Mouse (Mus musculus) forebrain, embryonic 14.5 days (tissue): ENCODE measurements at regions not wholly inside any gene's neighbourhood (a gene's known extent, or its start where the extent isn't known, plus 50 kb on each side); places are given as distances from the start of the nearest gene placed in this dataset.

Experiments used
- ATAC-seq: fragments of 200-750 bp; cut with Nextera tagmentation; 2 replicates; pipeline ENCODE4 v1.8.0; 2017; ENCODE audit warnings: mild to moderate bottlenecking, moderate library complexity
- DNase-seq: peaks from one replicate; pipeline ENCODE4 v3.0.0-alpha.2; 2015; ENCODE audit warnings: low spot score
- H3K27ac ChIP-seq: fragments of 300-500 bp; sonication (generic); 2 replicates; pipeline ENCODE4 v1.5.1; 2014; ENCODE audit warnings: low read depth, mild to moderate bottlenecking, control low read depth, low read length, moderate library complexity
- H3K27me3 ChIP-seq: fragments of 300-500 bp; sonication (generic); replicated peaks from 2 replicates; pipeline ENCODE4 v1.6.1; 2014; ENCODE audit warnings: low read length, control low read depth, mixed read lengths; ENCODE audit not compliant: control insufficient read depth, insufficient read depth
- H3K36me3 ChIP-seq: fragments of 300-500 bp; sonication (generic); 2 replicates; pipeline ENCODE4 v1.6.1; 2014; ENCODE audit warnings: low read length, control low read depth; ENCODE audit not compliant: control insufficient read depth, insufficient read depth
- H3K4me1 ChIP-seq: fragments of 300-500 bp; sonication (generic); 2 replicates; pipeline ENCODE4 v1.6.1; 2014; ENCODE audit warnings: antibody characterized with exemption, low read length, control low read depth; ENCODE audit not compliant: control insufficient read depth, insufficient read depth
- H3K4me2 ChIP-seq: fragments of 300-500 bp; sonication (generic); 2 replicates; pipeline ENCODE4 v1.6.1; 2014; ENCODE audit warnings: mild to moderate bottlenecking, control low read depth, low read length
- H3K4me3 ChIP-seq: fragments of 300-500 bp; sonication (generic); 2 replicates; pipeline ENCODE4 v1.5.1; 2014; ENCODE audit warnings: low read depth, low read length, control low read depth
- H3K9ac ChIP-seq: fragments of 300-500 bp; sonication (generic); 2 replicates; pipeline ENCODE4 v1.6.1; 2014; ENCODE audit warnings: mild to moderate bottlenecking, low read length, control low read depth, moderate library complexity
- H3K9me3 ChIP-seq: fragments of 300-500 bp; sonication (generic); replicated peaks from 2 replicates; pipeline ENCODE4 v1.6.1; 2016; ENCODE audit warnings: low read length, control low read depth, mixed read lengths; ENCODE audit not compliant: control insufficient read depth
- WGBS: fragments of 180-500 bp; shearing (Covaris S2); extraction: QIAGEN DNeasy Blood & Tissue Kit; methylation state at CpG from one replicate; pipeline ENCODE4 v1.1.7; 2014; 5-methylcytosine and 5-hydroxymethylcytosine counted together

GRCm38 (mm10) chr1:149463930-149464329, 497.2 kb downstream of the Pla2g4a start:
- H3K27me3 ChIP-seq, result no peaks in the 10 kb centered on the region
- no peaks in the 10 kb centered on the region for H3K36me3 ChIP-seq
- DNase-seq (peak; percentile 31), ATAC-seq (no peak)
- H3K9me3 ChIP-seq, result no peaks in the 10 kb centered on the region
- no peaks in the 10 kb centered on the region for H3K4me1 ChIP-seq
- H3K27ac ChIP-seq, result no peak overlapping the region
- no peak overlapping the region for H3K4me3 ChIP-seq
- H3K4me2 ChIP-seq, result no peak overlapping the region
- H3K9ac ChIP-seq, result no peak overlapping the region

GRCm38 (mm10) chr1:149449801-149450493, 511.1 kb downstream of the Pla2g4a start:
- Histone ChIP-seq H3K36me3 (no peaks in the 10 kb centered on the region), H3K9ac (no peak overlapping the region), H3K4me1 (no peaks in the 10 kb centered on the region), H3K9me3 (no peaks in the 10 kb centered on the region), H3K27ac (peak overlapping the region; percentile 36; the same call in 1 of the 2 replicates), H3K4me3 (no peak overlapping the region), H3K27me3 (no peaks in the 10 kb centered on the region), H3K4me2 (no peak overlapping the region)
- peak; percentile 42; the same call in 1 of the 2 replicates for ATAC-seq
- WGBS, result 86% methylated on average over 2 of the region's 2 CpGs
- DNase-seq, result peak; percentile 42

- Histone ChIP-seq H3K27me3 (no peaks in the 10 kb centered on the region), H3K27ac (no peak overlapping the region), H3K9me3 (no peaks in the 10 kb centered on the region), H3K9ac (no peak overlapping the region), H3K4me3 (no peak overlapping the region), H3K4me2 (no peak overlapping the region), H3K4me1 (no peaks in the 10 kb centered on the region), H3K36me3 (no peaks in the 10 kb centered on the region)
- peak; percentile 19 for DNase-seq
- ATAC-seq, result 0 out of 2 replicates have a peak, but pooled peaks have one; percentile 42
- 76% methylated on average over 5 of the region's 5 CpGs for WGBS
These were observed 512.6 kb downstream of the Pla2g4a start for GRCm38 (mm10) chr1:149448516-149448915.

GRCm38 (mm10) chr1:149411009-149411408, 550.1 kb downstream of the Pla2g4a start:
- Histone ChIP-seq H3K9me3 (no peaks in the 10 kb centered on the region), H3K4me3 (no peak overlapping the region), H3K4me1 (no peaks in the 10 kb centered on the region), H3K4me2 (no peak overlapping the region), H3K36me3 (no peaks in the 10 kb centered on the region), H3K27ac (no peak overlapping the region), H3K27me3 (no peaks in the 10 kb centered on the region), H3K9ac (no peak overlapping the region)
- DNase-seq (no peak), ATAC-seq (no peak)
- 64% methylated on average over 1 of the region's 1 CpGs for WGBS

GRCm38 (mm10) chr1:149405367-149405766, 555.7 kb downstream of the Pla2g4a start:
- DNase-seq (peak; percentile 67), ATAC-seq (peak; percentile 84)
- H3K9ac ChIP-seq, result no peak overlapping the region
- H3K4me3 ChIP-seq, result no peak overlapping the region
- no peaks in the 10 kb centered on the region for H3K9me3 ChIP-seq
- no peaks in the 10 kb centered on the region for H3K27me3 ChIP-seq
- 23% methylated on average over 1 of the region's 1 CpGs for WGBS
- no peaks in the 10 kb centered on the region for H3K36me3 ChIP-seq
- no peaks in the 10 kb centered on the region for H3K4me1 ChIP-seq
- no peak overlapping the region for H3K4me2 ChIP-seq
- no peak overlapping the region for H3K27ac ChIP-seq

- no peak for ATAC-seq
- no peak overlapping the region for H3K4me3 ChIP-seq
These were observed 572.4 kb downstream of the Pla2g4a start for GRCm38 (mm10) chr1:149388706-149389105.

GRCm38 (mm10) chr1:149351338-149351907, 609.7 kb downstream of the Pla2g4a start:
- Histone ChIP-seq H3K9ac (no peak overlapping the region), H3K27me3 (no peaks in the 10 kb centered on the region), H3K4me1 (no peaks in the 10 kb centered on the region), H3K27ac (no peak overlapping the region), H3K36me3 (no peaks in the 10 kb centered on the region), H3K9me3 (no peaks in the 10 kb centered on the region), H3K4me2 (no peak overlapping the region), H3K4me3 (no peak overlapping the region)
- no peak for ATAC-seq
- DNase-seq, result no peak

More at GRCm38 (mm10) chr1:149388706-149389105, 572.4 kb downstream of the Pla2g4a start:
- no peaks in the 10 kb centered on the region for H3K27me3 ChIP-seq
- no peak overlapping the region for H3K9ac ChIP-seq
- no peak overlapping the region for H3K27ac ChIP-seq
- no peak for DNase-seq
- H3K4me2 ChIP-seq, result no peak overlapping the region
- H3K9me3 ChIP-seq, result no peaks in the 10 kb centered on the region
- no peaks in the 10 kb centered on the region for H3K4me1 ChIP-seq
- 83% methylated on average over 3 of the region's 3 CpGs for whole genome bisulfite sequencing
- H3K36me3 ChIP-seq, result no peaks in the 10 kb centered on the region

GRCm38 (mm10) chr1:149347359-149347758, 613.7 kb downstream of the Pla2g4a start:
- H3K4me2 ChIP-seq, result no peak overlapping the region
- no peak overlapping the region for H3K9ac ChIP-seq
- no peak for DNase-seq
- ATAC-seq, result no peak
- H3K4me3 ChIP-seq, result no peak overlapping the region
- H3K4me1 ChIP-seq, result no peaks in the 10 kb centered on the region
- H3K27me3 ChIP-seq, result no peaks in the 10 kb centered on the region
- H3K36me3 ChIP-seq, result no peaks in the 10 kb centered on the region
- H3K27ac ChIP-seq, result no peak overlapping the region
- 93% methylated on average over 1 of the region's 1 CpGs for WGBS
- no peaks in the 10 kb centered on the region for H3K9me3 ChIP-seq

GRCm38 (mm10) chr1:149338158-149338557, 622.9 kb downstream of the Pla2g4a start:
- DNase-seq (no peak), ATAC-seq (no peak)
- Histone ChIP-seq H3K27ac (no peak overlapping the region), H3K9me3 (no peaks in the 10 kb centered on the region), H3K4me2 (no peak overlapping the region), H3K4me1 (no peaks in the 10 kb centered on the region), H3K4me3 (no peak overlapping the region), H3K27me3 (no peaks in the 10 kb centered on the region), H3K9ac (no peak overlapping the region), H3K36me3 (no peaks in the 10 kb centered on the region)
- WGBS, result 89% methylated on average over 5 of the region's 5 CpGs
